Mouse (Mus musculus) MEL-GATA-1-ER (cell line): ENCODE data around the gene Akr1c19.
A peak's percentile ranks its signal among the peaks of the same experiment; 100 is the strongest.
"Not testable (repeated sequence)": the region's sequence is repeated elsewhere in the genome, so short reads cannot be mapped to it uniquely, and the experiment has no call there.

Source experiments
- DNase-seq: peaks from one replicate; pipeline ENCODE4 v3.0.0-alpha.2; 2012; ENCODE audit warnings: low read depth; ENCODE audit errors: extremely low read depth

The Akr1c19 gene

DNA sequence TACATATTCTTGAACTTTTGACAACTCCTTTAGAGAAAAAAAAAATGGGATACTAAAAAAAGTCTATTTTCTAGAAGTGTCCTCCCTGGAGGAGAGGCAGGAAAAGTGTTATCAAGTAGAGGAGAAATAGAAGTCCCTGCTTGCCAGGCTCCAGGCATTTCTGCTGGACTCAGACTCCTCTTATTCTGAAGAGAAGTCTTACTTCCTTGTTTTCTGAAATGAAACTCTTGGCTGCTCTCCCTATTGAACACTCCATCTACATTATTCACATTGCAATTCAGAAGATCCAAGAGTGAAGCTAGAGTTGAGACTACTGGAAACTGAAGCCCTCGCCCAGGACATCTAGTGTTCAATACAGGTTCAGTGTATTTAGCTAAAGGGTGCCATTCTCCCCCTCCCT is at the start of gene Akr1c19:
Gene Akr1c19, plus strand, starts transcription at position 260 of the 400 bp plus-strand sequence.
- DNase-seq: no peak

DNA sequence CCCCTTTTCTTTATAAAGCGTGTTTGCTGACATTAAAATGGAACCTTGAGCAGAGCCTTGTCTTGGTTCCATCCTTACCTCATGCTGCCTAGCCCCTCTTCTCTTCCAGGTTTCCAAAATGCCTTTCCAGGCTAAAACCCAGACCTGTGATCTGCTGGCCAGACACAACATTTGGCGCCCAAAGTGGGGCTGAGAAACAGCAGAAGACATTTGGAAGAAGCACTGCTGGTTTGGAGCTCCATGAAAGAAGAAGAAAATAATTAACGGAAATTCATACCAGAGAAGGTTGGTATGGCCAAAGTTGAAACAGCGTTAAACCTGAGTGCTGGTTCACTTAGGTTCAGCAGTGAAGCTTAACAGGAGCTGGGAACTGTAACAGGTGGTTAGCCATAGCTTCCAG is 47.2 kb upstream of the Akr1c19 start:
- not testable (repeated sequence) for DNase-seq

DNA sequence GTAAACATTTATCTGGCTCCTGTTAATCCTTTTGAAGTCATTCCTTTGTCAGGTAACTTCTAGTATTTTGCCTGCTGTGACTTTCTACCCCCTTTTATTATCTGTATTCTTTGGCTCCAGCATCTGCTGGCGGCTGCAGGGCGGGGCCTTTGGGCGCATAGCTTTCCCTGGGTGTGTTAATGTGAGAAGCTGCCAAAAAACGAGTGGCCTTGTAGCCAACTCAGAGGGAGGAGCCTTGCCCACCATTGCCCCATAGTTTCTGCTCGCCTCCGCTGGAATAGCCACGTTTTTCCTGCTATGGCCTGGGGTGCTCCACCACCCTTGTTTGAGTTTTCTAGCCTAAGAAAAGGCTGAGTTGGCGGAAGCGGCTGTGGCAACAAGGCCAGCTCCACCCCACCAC is 45.4 kb upstream of the Akr1c19 start:
- DNase-seq: no peak

DNA sequence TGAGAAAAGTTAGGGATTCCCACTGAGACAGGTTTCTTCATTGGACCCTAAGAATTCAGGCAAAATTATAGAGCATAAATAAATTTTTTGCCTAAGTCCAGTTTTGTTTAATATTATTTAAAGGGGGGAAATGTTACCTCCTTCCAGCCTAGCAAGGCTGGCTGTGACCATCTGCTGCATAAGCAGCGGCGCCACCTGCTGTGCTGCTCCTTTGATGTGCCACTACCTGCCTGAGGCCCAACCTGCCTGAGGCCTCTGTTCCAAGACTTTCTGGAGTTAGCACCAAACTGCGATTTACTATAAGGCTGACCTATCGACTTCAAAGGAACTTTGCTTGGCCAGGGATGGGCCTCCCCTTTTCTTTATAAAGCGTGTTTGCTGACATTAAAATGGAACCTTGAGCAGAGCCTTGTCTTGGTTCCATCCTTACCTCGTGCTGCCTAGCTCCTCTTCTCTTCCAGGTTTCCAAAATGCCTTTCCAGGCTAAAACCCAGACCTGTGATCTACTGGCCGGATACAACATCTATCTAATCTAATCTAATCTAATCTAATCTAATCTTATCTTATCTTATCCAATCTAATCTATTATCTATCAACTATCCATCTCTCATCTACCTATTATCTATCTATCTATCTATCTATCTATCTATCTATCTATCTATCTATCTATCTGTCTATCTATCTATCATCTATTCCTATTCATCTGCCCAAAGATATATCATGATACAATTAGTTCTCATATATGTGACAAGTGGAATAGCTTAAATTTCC is 41.7 kb upstream of the Akr1c19 start:
- DNase-seq: not testable (repeated sequence)

DNA sequence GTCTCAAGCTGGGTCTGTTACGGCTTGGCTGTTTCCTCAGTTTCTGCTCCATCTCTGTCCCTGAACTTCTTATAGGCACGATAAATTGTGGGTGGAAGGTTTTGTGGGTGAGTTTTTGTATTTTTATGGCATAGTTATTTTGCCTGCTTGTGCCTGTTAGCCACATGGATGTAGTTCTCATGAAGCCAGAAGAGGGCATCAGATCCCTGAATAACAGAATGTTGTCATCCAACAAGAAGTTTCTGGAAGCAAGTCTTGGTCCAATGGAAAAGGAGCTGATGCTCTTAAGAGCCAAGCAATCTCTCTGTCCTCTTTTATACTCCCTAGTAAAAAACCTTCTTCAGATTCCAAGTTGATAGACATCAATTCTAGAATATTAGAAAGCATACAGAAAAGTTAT is 40.3 kb upstream of the Akr1c19 start:
- no peak for DNase-seq

DNA sequence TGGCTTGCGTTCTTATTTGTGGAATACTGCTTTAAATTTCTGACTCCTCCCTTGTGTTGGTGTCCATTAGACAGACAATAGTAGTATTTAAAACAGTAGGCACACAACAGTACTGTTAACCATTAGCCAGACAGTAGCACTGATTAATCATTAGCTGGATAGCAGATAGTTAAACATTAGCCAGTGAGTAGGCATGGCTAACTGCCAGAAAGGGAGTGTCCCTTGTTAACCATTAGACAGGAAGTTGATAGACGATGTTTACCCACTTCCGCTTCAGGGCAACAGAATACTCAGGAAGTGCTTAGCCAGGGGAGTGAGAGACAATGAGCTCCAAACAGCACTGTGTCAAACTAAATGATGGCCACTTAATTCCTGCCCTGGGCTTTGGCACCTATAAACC is 37.6 kb upstream of the Akr1c19 start, which contains the start of gene Akr1c13:
Gene Akr1c13, plus strand, starts transcription at position 247 of the 400 bp plus-strand sequence.
- DNase-seq: peak; percentile 0

DNA sequence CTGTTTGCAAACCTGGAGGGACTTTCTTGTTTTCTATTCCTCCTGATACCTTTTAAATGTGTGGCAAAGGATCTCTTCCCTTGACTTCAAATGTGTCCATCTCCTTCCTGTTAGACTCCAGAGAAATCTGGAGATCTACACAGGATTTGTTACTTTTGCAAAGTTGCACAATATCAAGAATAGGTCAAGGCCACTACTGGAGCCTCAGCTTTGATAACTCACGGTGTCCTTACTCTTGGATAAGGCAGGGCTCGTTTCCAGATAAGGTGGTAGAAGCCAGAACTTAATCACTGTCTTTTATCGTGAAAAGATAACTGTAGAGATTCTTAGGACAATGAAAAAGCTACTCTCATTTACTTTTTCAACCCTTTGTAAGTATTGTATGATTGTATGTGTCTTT is 36.0 kb upstream of the Akr1c19 start:
- no peak for DNase-seq

DNA sequence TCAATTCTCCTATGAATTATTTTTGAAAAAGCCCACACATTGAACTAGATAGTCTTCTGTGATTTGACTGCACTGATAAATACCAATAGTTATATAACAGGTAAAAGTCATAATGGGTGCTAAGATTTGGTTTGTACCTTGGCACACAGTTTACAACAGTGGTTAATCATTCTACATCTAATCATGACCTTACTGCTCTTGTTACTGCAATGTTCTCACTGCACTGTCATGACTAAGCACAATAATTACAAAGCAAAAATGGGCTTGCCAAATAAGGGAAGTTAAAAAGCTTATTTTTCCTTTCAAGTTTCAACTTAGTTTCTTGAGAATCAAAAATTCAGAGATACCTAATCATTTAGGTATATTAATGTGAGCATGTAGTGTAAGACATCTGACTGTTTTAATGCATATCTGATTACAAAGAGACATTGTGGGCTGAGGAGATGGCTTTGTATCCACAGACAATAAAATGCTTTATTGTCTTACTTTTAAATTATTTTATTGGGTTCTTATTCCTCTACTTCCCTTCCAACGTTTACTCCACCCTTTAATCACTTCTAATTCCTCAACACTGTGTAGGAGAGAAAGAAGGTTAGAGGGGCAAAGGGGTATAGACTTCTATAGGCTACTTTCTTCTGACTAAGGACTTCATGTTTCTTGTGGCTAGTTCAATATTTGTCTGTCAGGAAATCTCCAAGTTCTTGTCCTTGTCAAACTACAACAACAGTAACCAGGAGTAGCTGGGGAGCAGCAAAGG is 22.2 kb upstream of the Akr1c19 start:
- DNase-seq: no peak

DNA sequence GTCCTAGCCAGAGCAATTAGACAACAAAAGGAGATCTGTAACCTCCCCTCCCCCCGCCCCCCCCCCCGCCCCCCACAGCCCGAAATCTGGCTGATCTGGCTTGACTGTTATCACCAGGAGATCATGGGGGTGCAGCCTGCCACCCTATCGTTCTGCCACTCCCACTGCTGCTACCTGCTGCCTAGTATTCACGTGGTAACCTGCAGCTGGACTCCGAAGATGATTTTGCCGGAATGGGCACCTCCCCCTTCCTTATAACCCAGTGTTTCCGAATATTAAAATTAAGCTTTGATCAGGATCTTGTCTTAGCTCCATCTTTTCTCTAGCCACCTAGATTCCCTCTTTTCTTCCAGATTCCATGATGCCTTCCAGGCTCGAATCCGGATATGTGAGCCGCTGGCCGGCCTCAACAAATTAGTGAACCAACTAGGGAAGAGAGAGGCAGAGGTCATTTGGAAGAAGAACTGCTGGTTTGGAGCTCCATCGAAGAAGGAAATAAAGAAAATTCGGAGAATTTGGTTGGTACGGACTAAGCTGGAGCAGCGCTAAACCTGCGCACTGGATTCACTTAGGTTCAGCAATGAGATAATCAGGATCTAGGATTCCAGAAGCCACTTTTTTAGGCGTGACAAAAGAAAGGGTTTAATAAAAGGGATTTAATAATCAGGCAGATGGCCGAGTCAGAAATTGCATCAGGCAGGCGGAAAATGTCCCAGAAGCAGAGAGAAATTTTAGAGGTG is 16.8 kb upstream of the Akr1c19 start:
- no peak for DNase-seq

DNA sequence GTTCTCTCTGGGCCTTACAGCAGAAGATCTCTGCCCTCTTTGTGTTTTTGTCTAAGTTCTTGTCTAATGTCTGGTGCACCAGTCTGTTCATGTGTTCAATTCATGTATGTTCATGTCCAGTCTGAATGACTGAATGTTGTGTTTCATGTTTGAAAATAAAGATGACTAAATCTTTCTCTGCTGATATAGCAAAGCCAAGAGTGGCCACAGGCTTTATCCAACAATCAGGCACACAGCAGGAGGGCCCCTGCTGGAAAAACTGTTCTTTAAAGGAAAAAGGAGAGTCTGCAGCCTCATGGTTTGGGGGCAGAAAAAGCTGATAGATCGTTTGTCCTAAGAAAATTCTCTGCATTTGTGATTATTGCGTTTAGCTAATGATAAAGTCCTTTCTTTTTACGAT is 16.2 kb upstream of the Akr1c19 start:
- no peak for DNase-seq

DNA sequence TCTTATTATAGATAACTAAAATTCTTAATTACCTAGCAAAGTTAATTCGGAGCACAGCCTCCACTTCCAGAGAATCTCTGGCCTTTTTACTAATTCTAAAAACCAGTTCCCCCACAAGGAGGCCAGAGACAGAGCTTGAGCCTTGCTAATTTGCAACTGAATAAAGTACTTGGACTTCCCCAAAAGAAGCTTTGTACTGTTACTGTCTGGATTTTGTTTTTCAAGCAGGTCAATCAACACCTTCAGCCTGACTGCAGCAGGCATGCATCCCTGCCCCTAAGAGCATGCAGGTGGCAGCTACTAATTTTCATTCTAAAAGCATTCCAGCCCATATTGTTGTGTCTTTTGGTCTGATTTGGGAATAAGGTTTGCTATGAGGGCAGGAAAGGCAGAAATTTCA is 13.0 kb upstream of the Akr1c19 start:
- not testable (repeated sequence) for DNase-seq

DNA sequence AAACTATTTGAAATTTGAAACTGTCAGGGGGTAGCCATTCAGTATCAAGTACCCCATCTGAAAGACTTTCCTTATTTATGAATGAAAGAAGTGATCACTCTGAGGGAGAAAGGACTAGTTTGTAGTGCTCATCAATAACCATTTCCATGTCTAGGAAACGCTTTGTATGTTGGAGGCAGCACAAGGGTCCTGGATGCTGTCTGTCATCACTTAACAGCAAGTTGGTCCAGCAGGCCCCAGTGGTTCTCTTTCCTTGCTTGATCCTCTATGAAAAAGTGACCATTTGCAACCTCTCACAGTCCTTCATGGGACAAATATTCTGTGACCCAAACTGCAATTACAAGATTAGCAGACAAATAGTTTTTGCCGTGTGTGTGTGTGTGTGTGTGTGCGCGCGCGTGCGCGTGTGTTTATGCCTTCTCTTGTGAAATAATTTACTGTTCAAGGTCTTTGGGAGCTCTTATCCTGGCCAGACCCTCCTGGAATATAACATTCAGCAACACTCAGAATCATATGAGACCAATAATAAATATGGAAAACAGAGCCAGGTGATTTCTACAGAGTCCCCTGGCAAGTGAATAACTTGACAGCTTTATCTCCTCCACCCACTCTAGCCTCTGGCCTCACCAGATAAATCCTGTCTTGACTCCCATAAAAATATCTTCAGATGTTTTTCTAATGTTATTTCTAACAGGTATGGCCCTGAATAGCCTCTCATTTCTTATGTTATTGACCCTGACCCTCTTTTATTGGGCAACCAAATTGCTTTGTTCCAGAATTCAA is 2.5 kb downstream of the Akr1c19 start:
- DNase-seq: no peak

DNA sequence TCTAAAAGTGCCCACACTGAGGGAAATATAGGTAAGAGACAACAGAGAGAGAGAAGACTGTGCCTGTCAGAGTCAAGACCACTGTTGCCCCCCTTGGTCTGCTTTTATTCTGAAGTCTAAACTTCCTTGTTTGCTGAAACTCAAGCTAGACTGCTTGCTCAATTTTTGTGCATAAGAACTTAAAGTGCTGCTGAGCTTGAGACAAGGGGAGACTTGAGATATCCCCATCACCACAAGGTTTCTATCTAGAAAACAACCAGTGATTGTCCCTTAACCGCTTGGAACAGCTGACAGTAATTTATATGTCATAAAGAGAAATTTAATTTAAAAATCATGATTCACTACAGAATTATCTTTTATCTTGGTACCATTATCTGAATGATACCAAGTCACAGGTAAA is 4.6 kb downstream of the Akr1c19 start:
- no peak for DNase-seq

DNA sequence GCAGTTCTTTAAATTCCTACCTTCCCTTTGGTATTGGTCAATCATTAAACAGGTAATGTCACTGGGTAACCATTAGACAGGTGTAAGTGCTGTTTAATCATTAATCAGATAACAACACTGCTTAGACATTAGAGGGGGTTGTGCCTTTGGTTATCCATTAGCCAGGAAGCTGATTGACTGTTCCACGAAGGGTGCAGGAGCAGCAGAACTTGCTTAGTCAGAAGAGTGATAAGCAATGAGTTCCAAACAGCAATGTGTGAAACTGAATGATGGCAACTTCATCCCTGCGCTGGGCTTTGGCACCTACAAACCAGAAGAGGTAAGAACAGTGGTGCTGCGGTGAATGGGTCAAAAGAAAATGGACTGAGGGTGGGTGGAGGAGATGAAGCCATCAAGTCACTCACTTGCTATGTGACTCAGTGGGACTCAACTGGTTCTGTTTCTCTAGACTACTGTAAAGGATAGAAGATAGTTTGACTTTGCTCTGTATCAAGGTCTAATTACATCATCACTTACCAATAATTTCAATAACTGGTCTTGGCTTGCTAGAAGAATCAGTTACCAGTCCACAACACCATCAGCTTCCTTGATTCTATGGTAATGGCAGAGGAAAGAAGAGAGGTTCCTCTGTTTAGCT is 5.2 kb downstream of the Akr1c19 start:
- no peak for DNase-seq

DNA sequence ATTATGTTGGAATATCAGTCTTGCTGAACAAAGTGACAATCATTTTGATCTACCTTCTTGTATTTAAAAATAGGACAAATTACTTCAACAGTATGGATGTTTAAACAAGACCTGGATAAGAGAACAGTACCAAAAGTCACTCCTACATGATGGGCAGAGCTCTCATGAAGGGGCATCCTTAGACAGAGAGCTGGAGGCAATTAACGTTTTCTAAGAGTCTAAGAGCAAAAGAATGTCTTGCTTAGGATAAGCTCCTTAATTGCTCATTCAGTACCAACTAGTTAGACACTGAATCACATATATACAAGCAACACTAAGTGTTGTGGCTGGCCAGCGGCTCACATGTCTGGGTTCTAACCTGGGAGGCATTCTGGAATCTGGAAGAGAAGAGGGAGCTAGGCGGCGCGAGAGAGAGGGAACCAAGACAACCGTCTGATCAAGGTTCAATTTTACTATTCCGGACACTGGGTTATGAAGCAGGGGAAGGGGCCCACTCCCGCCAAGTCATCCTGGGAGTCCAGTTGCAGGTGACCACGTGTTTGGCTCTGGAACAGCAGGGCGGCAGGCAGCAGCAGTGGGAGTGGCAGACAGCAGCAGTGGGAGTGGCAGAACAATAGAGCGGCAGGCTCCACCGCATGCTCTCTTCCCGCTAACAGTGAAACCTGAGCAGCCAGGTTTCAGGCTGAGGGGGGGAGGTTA is 16.5 kb downstream of the Akr1c19 start:
- no peak for DNase-seq

DNA sequence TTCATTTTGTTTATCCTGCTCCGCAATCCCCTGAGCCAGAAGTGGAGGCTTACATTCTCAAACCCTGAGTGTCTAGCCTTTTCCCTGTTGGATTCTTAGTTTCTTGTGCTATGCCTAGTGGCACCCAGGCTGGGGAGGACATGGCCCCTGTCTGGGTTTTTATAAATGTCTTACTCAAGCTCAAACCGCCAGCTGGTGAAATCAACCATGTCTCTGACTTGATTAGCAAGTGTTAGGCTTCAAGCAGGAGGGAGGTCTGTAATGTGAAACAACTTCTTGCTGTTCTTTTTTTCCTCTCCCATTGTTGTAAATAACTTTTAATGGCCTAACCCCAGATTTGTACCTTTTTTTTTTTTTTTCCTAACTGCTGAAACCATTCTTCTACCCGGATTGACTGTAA is 20.8 kb downstream of the Akr1c19 start:
- DNase-seq: no peak

DNA sequence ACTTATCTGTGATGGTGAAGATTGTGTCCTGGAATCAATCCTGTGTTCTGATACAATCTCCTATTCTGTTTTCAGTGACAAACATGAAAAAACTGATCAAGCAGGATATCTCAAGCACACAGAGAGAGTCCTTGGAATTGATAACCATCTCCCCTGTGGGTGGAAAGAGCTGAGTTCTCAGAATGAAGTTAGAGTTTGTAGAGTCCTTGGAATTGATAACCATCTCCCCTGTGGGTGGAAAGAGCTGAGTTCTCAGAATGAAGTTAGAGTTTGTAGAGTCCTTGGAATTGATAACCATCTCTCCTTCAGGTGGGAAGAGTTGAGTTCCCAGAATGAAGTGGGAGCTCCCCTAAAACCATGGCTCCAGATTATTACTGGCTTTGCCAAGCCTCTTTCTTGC is 28.4 kb downstream of the Akr1c19 start:
- DNase-seq: not testable (repeated sequence)

DNA sequence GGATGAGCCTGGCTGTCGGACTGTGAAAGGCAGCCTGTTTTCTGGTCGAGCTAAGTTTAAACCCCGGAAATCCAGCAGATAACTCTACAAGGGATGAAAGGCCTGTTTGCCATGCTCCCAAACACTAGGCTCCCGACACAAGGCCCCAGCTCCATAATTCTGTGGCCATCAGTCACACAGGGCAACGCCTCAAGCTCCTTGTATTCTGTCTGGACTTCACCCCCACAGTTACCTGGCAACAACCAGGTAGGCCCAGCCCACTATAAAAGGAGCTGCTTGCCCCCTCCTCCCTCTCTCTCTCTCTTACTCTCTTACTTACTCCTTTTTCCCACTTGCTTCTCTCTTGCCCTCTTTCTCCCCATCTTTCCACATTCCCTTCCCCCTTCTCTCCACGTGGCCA is 28.8 kb downstream of the Akr1c19 start:
- DNase-seq: no peak

DNA sequence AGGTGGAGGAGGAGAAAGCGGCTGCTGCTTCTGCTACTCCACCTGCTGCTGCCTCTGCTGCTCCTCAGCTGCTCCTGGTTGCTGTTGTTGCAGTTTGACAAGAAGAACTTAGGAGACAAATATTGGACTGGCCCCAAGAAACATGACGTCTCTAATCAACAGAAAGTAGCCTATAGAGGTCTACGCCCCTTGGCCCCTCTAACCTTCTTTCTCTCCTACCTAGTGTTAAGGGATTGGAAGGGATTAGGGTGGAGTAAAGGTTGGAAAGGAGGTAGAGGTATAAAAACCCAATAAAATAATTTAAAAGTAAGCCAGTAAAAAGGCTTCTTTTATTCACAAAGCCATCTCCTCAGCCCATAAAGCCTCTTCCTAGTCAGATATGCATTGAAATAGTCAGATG is 36.1 kb downstream of the Akr1c19 start:
- no peak for DNase-seq

DNA sequence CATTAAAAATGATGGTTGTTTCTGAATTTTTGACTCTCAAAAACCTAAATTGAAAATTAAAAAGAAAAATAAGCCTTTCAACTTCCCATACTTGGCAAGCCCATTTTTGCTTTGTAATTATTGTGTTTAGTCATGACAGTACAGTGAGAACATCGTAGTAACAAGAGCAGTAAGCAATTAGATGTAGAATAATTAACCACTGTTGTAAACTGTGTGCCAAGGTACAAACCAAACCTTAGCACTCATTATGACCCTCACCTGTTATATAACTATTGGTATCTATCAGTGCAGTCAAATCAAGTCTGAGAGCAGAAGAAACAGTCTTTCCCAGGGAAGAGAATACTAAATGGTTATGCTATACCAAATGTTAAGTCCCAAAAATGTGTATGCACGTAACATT is 36.5 kb downstream of the Akr1c19 start:
- no peak for DNase-seq
